Mouse (Mus musculus) lung, postnatal 25 days (tissue): ENCODE measurements around the gene Iqcj.
"Not testable (repeated sequence)": the region's sequence is repeated elsewhere in the genome, so short reads cannot be mapped to it uniquely, and the experiment has no call there.

Source experiments
- DNase-seq: peaks from one replicate; pipeline ENCODE4 v3.0.0; 2022; ENCODE audit warnings: low spot score

Gene Iqcj

DNA sequence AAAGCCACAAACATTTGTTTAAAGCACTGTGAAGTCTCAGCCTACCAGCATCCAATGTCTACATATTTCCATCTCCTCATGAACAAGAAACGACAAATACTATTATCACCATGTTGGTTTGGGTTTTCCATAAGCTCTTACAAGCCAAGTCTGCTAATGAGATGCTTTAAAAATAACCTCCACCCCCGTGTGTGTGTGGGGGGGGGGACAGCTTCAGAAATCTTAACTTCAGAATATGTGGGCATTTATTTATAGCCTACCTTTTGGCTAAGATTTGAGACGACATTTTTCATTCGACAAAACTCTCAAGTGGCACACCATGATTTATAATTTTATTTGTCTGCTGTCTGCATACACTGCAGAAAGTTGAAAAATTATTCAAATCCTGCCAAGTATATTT lies 185.4 kb downstream of the Iqcj start:
- DNase-seq, result no peak

DNA sequence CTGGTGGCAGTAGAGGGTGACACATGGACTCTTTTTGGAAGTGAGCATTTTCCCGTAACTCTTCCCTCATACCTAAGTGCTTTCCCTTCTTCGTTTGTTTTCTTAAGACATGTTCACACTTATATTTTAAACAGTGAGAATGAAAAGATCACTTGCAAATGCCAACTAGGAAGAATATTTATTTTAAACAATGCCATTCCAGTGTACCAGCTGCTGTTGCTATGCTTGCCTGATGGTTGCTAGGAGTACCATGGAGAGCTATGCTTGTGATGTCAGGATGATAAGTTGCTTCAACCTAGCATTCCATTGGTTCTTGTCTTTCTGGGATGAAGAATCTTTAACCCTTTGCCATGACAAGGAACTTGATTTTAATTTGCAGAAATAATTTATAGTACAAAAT lies 193.0 kb downstream of the Iqcj start:
- no peak for DNase-seq

DNA sequence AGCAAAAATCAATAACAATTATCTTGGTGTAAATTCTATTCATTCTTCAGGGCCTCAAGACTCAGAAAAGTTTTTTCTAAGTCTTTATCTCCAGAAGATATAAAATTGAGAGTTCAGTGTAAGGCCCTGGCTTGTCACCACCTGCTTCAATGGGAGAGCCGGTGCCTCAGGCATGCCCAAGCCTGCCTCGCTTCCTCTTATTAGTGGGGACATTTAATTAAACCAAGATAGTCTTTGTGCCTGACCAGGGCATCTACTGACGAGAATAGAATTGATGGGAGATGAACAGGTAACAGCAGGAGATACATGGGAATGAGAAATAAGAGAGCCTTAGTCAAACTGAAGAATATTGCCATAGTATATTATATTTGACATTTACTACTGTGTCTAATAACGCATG lies 200.1 kb downstream of the Iqcj start:
- no peak for DNase-seq

DNA sequence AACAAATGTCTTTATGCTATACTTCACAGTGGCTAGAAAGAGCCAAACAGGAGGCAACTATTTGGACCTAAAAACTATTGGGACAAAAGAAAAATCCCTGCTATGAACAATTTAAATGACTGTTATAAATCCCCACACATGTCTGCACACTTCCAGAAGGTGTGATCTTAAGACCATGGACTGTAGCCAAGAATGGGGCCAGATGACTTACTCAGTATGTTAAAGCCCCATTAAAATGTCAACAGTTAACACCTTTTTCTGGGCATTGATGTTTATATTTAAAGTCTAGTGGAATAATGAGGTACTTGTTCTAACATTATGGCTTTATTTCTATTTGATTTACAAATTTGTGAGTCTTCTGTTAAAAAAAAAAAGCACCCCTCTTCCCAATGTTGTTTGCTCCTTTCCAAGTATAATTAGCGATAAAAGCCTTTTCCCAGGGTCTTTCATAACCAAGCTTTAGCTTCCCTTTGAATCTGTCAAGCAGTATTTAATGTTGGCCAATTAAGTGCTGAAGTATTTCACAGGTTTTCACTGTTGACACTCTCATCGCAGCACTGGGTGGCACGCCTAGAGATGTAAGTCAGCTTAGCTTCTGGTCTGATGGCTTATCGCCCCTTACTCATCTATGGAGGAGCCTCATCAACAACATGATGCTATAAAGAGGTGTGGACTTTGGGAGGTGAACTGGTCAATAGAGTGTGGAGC lies 204.9 kb downstream of the Iqcj start:
- DNase-seq, result no peak

DNA sequence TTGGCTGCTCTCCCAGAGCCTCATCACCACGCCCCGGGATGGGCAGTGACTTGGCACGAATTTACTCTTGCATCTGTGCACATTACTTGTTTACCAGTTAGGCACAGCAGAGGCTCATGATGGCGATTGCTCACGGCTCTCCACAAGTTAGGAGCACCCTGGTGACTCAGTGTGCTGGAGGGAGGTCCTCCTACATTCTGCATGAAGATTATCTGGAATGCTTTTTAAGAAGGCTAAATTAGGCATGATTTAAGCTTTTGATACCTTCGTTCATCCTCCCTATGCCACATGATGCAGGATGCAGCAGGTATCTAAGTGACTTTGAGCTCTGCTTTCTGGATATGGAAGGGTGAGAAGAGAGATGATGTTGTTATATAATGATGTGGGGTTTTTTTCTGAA lies 207.5 kb downstream of the Iqcj start:
- not testable (repeated sequence) for DNase-seq

DNA sequence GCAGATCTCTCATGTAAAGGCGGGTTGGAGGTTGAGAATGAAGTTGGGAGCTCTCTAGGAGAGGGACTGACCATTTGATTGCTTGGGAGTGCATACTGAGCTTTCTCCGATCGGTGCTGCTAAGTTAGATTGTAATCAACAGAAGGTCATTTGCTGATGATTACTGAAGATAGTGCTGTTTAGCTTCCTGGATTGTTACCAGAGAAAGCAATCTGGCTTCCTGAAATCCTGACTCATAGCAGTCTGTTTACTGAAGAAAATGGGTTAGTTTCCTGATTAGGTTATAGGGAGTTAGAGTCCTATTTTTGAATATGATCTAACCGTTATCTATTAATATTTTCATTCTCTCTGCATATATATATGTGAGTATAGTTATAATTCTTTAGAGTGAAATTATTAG lies 209.3 kb downstream of the Iqcj start:
- no peak for DNase-seq

DNA sequence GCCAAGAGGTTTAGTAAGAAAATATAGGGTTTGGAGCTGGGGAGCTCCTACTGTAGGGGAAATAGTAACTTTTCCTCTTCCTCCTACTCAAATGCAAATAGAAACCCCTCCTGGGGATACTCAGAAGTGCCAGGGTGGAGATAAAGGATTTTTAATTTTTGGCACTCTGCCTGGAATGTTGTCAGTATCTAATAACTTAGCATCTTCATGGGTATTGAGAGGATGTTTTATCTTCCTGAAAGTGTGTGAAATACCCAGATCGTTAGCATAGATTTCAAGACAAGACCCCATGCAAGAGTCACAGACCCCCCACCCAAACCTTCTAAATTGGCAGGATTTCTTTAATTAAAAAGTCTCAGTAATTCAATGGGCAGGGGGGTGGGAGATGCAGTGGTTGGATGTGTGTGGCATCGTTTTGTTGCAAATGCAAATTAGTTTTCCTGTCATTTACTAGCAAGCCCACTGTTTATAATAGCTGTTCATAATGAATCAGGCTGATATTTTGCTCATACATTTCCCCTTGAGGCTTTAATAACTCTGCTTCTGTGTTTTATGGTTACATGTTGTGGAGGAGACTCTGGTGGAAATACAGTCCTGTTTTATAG lies 213.2 kb downstream of the Iqcj start:
- no peak for DNase-seq
